Mouse (Mus musculus) activated CD4-positive, CD25-positive, alpha-beta regulatory T cell, adult 9 weeks (primary cell): ENCODE data around the gene Fcna. TPM values are rescaled to one million over a fixed set of nuclear protein-coding genes. Genes with fewer than 3 reads are reported as not detected.

ENCODE experiments used
- polyA plus RNA-seq: library from polyadenylated mRNA; unstranded; fragments of 100-300 nt; shearing (Covaris generic); gene quantifications from one replicate; pipeline ENCODE4 v1.2.1, GENCODE M21; 2017

Fcna gene
- polyA plus RNA-seq, result 6.2 TPM

GRCm38 (mm10) chr2:25627811-25628210 lies at the start of gene Fcna:
TSS of gene Fcna (minus strand) at chr2:25628030.

DNA sequence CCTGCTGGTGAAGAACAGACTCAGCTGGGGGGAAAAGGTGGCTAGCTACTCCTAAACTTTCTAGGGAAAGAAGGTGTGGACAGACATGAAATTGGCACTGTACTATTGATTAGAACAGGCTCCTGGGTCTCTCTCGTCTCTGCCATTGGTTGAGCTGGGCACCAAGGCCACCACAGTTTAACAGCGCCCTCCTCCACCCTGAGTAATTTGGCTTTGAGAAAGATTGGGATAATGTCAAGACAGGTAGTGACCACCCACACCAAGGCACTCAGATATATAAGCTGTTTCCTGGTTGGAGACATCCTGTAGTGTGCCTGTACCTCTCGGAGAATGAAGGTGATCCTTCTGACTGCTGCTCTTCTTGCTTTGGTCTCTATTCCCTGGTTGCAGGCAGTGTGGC lies 48.7 kb upstream of the Fcna start, which contains the start of gene Lcn6:
Lcn6 (plus strand) TSS at position 301 of the 400 bp plus-strand sequence.

DNA sequence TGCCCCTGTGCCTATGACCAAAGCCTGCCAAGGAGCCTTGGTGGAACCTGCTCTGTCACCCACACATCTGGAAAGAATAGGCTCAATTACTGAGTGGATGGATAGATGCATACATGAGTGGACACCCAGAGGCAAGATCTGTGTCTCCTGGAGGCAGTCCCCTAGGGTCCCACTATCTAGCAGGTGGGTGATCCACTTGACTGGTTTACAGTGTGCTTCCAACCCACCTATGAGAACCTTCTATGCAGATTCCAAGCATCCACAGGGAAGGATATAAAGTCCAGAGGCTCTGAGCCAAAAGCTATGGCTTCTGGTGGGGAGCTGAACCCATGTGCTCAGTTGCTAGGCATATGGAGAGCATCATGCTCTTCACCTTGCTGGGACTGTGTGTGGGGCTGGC lies 29.8 kb upstream of the Fcna start, which contains the start of gene Lcn5:
Lcn5 (plus strand) TSS at position 301 of the 400 bp plus-strand sequence.

GRCm38 (mm10) chr2:25652902-25653301 lies 25.1 kb upstream of the Fcna start, which contains the start of gene Lcn8:
TSS of gene Lcn8 (plus strand) at chr2:25653120.

DNA sequence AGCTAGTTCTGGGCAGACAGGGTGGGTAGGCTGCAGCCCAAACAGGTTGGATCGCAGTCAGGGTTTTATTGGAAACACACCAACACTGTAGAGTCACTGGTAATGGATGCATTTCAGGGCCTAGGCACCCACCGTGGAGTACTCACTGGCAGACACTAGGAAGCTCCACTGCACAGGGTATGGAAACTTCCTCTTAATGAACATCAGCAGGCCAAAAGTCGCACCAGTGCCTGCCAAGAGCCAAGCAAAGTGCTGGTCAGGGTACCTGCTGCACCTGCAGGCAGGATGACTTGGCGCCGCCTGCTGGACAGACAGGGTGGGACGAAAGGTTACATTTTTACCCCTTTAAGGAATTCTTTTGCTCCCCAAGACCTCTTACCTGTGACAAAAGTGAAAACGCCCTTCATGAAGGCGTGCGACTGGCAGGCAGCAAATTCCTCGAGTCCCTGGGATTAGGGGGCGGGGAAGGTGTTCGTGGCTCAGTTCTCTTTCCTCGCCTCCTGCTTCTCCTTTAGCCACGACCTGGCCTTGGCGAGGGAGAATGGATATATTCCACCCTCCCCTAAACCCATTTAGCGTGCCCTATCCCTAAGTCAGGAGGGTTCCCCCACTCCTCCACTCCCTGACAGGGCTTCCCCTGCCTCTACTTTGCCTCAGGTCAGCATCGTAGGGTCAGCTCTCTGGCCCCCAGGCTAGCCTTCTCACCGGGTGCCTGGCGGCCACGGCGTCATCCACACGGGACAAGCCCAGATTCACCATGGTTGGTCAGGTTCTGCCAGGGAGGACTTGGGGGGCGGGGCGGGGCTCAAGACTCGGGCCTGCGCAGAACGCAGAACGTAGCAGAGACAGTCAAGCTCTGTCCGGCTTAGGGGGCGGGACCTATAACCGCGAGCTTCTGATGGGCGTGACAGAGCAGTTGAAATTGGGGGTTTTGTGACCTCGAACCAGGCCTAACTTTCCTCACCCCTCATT lies 6.3 kb downstream of the Fcna start, which contains the start of gene Tmem141:
Tmem141 (minus strand) TSS at position 777 of the 972 bp plus-strand sequence.

GRCm38 (mm10) chr2:25617578-25617977 lies 10.3 kb downstream of the Fcna start, which contains the start of gene Ccdc183:
TSS of gene Ccdc183 (minus strand) at chr2:25617678.

DNA sequence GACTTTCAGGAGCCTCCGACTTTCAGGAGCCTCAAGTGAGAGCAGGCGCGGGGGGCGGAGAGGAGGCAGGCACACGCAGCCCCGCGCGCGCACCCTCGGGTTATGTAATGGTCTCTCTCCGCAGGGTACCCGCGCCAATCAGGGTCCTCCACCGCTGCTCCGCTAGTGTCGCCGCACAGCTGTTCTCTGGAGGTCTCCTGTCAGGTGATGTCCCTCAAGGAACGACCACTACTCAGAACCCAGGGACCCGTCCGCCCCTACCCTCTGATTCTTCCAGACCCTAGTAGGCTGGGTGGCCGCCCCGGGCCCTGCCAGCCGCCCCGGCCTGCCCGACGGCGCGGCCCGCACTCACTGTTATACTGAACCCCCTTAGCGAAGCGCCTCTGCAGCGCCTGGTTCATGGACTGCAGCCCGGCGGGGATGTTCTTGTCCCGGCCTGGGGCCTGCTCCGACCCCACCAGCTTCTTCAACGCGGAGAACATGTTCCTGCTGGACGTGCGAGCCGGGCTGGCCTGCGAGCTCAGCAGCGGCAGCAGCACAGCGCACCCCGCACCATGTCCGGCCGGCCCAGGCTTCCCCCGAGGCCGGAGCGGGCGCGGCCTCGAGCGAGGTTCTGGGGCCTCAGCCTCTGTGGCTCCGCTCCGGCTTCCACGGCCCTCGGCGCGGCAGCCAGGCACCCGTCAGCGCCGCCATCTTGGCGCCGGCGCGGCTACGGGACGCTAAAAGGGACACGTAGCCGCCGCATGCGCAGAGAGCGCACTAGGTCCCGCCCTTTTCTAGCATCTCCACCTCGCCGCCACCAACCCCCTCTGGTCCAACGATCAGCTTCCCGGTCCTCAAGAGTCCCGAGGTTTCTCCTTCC lies 19.8 kb downstream of the Fcna start, which contains the start of gene Rabl6:
Rabl6 (minus strand) TSS at position 761 of the 862 bp plus-strand sequence.

DNA sequence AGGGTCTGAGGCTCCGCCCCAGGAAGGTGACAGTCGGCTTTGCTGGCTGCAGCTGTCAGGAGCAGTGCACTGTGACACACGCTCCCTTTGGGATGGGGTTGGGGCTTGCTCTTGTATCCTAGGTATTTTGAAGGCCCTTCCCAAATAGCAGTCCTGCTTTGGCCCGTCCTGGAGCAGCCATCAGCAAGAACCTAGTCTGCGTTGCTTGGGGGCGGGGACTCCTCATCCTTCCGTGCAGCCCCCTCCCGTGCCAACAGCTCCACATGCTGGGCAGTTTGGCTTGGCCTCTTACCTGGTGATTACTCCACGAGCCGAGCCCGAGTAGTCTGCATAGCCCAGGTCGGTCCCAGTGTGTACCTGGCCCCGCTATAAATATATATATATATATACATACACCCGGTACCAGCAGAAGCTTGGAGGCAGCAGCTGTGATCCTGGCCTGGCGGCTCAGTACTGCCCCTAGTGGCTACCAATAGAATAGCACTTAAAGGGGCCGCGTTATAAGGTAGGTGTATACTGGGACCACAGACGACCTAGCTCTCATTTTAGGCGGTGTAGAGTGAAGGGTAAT lies 46.5 kb downstream of the Fcna start, which contains the start of gene Ajm1:
Ajm1 (minus strand) TSS at position 464 of the 571 bp plus-strand sequence.

Other genes starting within 250 kb of the Fcna start
- 0.56 TPM for gene Entpd2, start 232.2 kb downstream of the Fcna start, polyA plus RNA-seq
- 3.4 TPM for gene Npdc1, start 228.7 kb downstream of the Fcna start, polyA plus RNA-seq
- 11.3 TPM for gene Fut7, start 204.8 kb downstream of the Fcna start, polyA plus RNA-seq
- gene Abca2, start 199.3 kb downstream of the Fcna start, polyA plus RNA-seq, result 24.7 TPM
- 4.6 TPM for gene Clic3, start 171.2 kb downstream of the Fcna start, polyA plus RNA-seq
- 96.1 TPM for gene Paxx, start 166.9 kb downstream of the Fcna start, polyA plus RNA-seq
- not detected for gene Ptgds, start 158.0 kb downstream of the Fcna start, polyA plus RNA-seq
- not detected for gene Lcn12, start 134.1 kb downstream of the Fcna start, polyA plus RNA-seq
- gene Fbxw5, start 127.3 kb downstream of the Fcna start, polyA plus RNA-seq, result 115 TPM
- gene C8g, start 126.3 kb downstream of the Fcna start, polyA plus RNA-seq, result 10.0 TPM
- 107 TPM for gene Traf2, start 81.1 kb downstream of the Fcna start, polyA plus RNA-seq
- 388 TPM for gene Edf1, start 70.2 kb downstream of the Fcna start, polyA plus RNA-seq
- gene Mamdc4, start 53.2 kb downstream of the Fcna start, polyA plus RNA-seq, result 1.6 TPM
- gene Phpt1, start 52.8 kb downstream of the Fcna start, polyA plus RNA-seq, result 62.9 TPM
- gene Ajm1, start 46.3 kb downstream of the Fcna start, polyA plus RNA-seq, result 0.42 TPM
- 7.5 TPM for gene Rabl6, start 19.5 kb downstream of the Fcna start, polyA plus RNA-seq
- not detected for gene Ccdc183, start 10.4 kb downstream of the Fcna start, polyA plus RNA-seq
- gene Tmem141, start 6.0 kb downstream of the Fcna start, polyA plus RNA-seq, result 1.5 TPM
- gene Lcn8, start 25.1 kb upstream of the Fcna start, polyA plus RNA-seq, result not detected
- gene Lcn5, start 29.9 kb upstream of the Fcna start, polyA plus RNA-seq, result not detected
- gene Lcn6, start 48.8 kb upstream of the Fcna start, polyA plus RNA-seq, result not detected
- gene Lcn10, start 54.7 kb upstream of the Fcna start, polyA plus RNA-seq, result not detected
- gene Obp2a, start 72.0 kb upstream of the Fcna start, polyA plus RNA-seq, result 1.1 TPM
- gene Bmyc, start 78.7 kb upstream of the Fcna start, polyA plus RNA-seq, result 166 TPM
- gene Obp2b, start 109.0 kb upstream of the Fcna start, polyA plus RNA-seq, result not detected
- gene Lcn3, start 137.5 kb upstream of the Fcna start, polyA plus RNA-seq, result not detected
- gene Lcn11, start 149.0 kb upstream of the Fcna start, polyA plus RNA-seq, result not detected
- not detected for gene Gm13539, start 154.2 kb upstream of the Fcna start, polyA plus RNA-seq
- gene Glt6d1, start 187.8 kb upstream of the Fcna start, polyA plus RNA-seq, result not detected
- gene Lcn9, start 195.1 kb upstream of the Fcna start, polyA plus RNA-seq, result not detected
- gene Sohlh1, start 219.2 kb upstream of the Fcna start, polyA plus RNA-seq, result 0.35 TPM
- 0.26 TPM for gene Kcnt1, start 235.7 kb upstream of the Fcna start, polyA plus RNA-seq